Mouse (Mus musculus): ENCODE data around the gene Klhdc7a. TPM values are rescaled to one million over a fixed set of nuclear protein-coding genes. Genes with fewer than 3 reads are reported as not detected.

Gene Klhdc7a
- polyA plus RNA-seq, 2 experiments = 0.20 to 0.39 TPM

- no peaks in the 10 kb centered on the region for H3K9me3 ChIP-seq (ENCODE audit: control insufficient read depth, low read length)
- no peaks in the 10 kb centered on the region for H3K27me3 ChIP-seq (ENCODE audit: control insufficient read depth, insufficient read depth, low read length)
- H3K4me3 ChIP-seq (ENCODE audit: insufficient read depth in 1 of 2, low read depth in 2 of 2, low read length in 2 of 2) = no peak overlapping the region
- DNase-seq (ENCODE audit: low read depth in 3 of 3, low spot score in 3 of 3) = no peak
- no peak overlapping the region for H3K9ac ChIP-seq (replicated peaks)
- 51% methylated on average over 3 of the region's 3 CpGs for WGBS (ENCODE audit: insufficient replicate concordance)
- ATAC-seq (ENCODE audit: insufficient read depth) = no peak
- H3K4me1 ChIP-seq (replicated peaks; ENCODE audit: control insufficient read depth in 2 of 2, insufficient read depth in 2 of 2, low read length in 1 of 2) = no peaks in the 10 kb centered on the region
- no peaks in the 10 kb centered on the region for H3K36me3 ChIP-seq (replicated peaks; ENCODE audit: control insufficient read depth, insufficient read depth, low read depth)
- H3K27ac ChIP-seq = no peak overlapping the region
- TF ChIP-seq CTCF (IDR thresholded peaks at IDR 0.05; ENCODE audit: low read depth) = no peak
- no peak for TF ChIP-seq EP300 (IDR thresholded peaks at IDR 0.05; ENCODE audit: low read depth)
- H3K4me2 ChIP-seq (ENCODE audit: low read depth) = no peak overlapping the region
These were observed 32.3 kb downstream of the Klhdc7a start for GRCm38 (mm10) chr4:139935557-139935956.

GRCm38 (mm10) chr4:139932970-139933801 is 34.6 kb downstream of the Klhdc7a start:
- no peak overlapping the region for H3K4me2 ChIP-seq (ENCODE audit: low read depth)
- H3K4me1 ChIP-seq (replicated peaks; ENCODE audit: control insufficient read depth in 2 of 2, insufficient read depth in 2 of 2, low read length in 1 of 2) = no peaks in the 10 kb centered on the region
- no peak overlapping the region for H3K27ac ChIP-seq
- ATAC-seq (ENCODE audit: insufficient read depth) (no peak), DNase-seq (ENCODE audit: low read depth in 3 of 3, low spot score in 3 of 3) (no peak)
- no peak overlapping the region for H3K4me3 ChIP-seq (ENCODE audit: insufficient read depth in 1 of 2, low read depth in 2 of 2, low read length in 2 of 2)
- WGBS (ENCODE audit: insufficient replicate concordance) = 58% methylated on average over 18 of the region's 18 CpGs
- no peaks in the 10 kb centered on the region for H3K27me3 ChIP-seq (ENCODE audit: control insufficient read depth, insufficient read depth, low read length)
- TF ChIP-seq CTCF (IDR thresholded peaks at IDR 0.05; ENCODE audit: low read depth) = no peak
- no peak for TF ChIP-seq EP300 (IDR thresholded peaks at IDR 0.05; ENCODE audit: low read depth)
- H3K9me3 ChIP-seq (ENCODE audit: control insufficient read depth, low read length) = no peaks in the 10 kb centered on the region
- H3K36me3 ChIP-seq (replicated peaks; ENCODE audit: control insufficient read depth, insufficient read depth, low read depth) = no peaks in the 10 kb centered on the region
- H3K9ac ChIP-seq (replicated peaks) = no peak overlapping the region

- TF ChIP-seq EP300 (IDR thresholded peaks at IDR 0.05; ENCODE audit: low read depth) (no peak), CTCF (IDR thresholded peaks at IDR 0.05; ENCODE audit: low read depth) (no peak)
- Histone ChIP-seq H3K27me3 (ENCODE audit: control insufficient read depth, insufficient read depth, low read length) (no peaks in the 10 kb centered on the region), H3K27ac (no peak overlapping the region), H3K4me2 (ENCODE audit: low read depth) (no peak overlapping the region), H3K9ac (replicated peaks) (no peak overlapping the region), H3K4me3 (ENCODE audit: insufficient read depth in 1 of 2, low read depth in 2 of 2, low read length in 2 of 2) (no peak overlapping the region), H3K36me3 (replicated peaks; ENCODE audit: control insufficient read depth, insufficient read depth, low read depth) (no peaks in the 10 kb centered on the region), H3K9me3 (ENCODE audit: control insufficient read depth, low read length) (no peaks in the 10 kb centered on the region), H3K4me1 (replicated peaks; ENCODE audit: control insufficient read depth in 2 of 2, insufficient read depth in 2 of 2, low read length in 1 of 2) (no peaks in the 10 kb centered on the region)
- DNase-seq (ENCODE audit: low read depth in 3 of 3, low spot score in 3 of 3) = no peak
- WGBS (ENCODE audit: insufficient replicate concordance) = 24% methylated on average over 12 of the region's 12 CpGs
- ATAC-seq (ENCODE audit: insufficient read depth) = no peak
These were observed 35.9 kb downstream of the Klhdc7a start for GRCm38 (mm10) chr4:139931790-139932510.

GRCm38 (mm10) chr4:139930885-139931284 is 36.9 kb downstream of the Klhdc7a start:
- 27% methylated on average over 7 of the region's 7 CpGs for WGBS (ENCODE audit: insufficient replicate concordance)
- Histone ChIP-seq H3K9me3 (ENCODE audit: control insufficient read depth, low read length) (no peaks in the 10 kb centered on the region), H3K4me1 (replicated peaks; ENCODE audit: control insufficient read depth in 2 of 2, insufficient read depth in 2 of 2, low read length in 1 of 2) (no peaks in the 10 kb centered on the region), H3K36me3 (replicated peaks; ENCODE audit: control insufficient read depth, insufficient read depth, low read depth) (no peaks in the 10 kb centered on the region), H3K27me3 (ENCODE audit: control insufficient read depth, insufficient read depth, low read length) (no peaks in the 10 kb centered on the region), H3K4me3 (ENCODE audit: insufficient read depth in 1 of 2, low read depth in 2 of 2, low read length in 2 of 2) (no peak overlapping the region), H3K4me2 (ENCODE audit: low read depth) (no peak overlapping the region), H3K27ac (no peak overlapping the region), H3K9ac (replicated peaks) (no peak overlapping the region)
- TF ChIP-seq CTCF (IDR thresholded peaks at IDR 0.05; ENCODE audit: low read depth) (no peak), EP300 (IDR thresholded peaks at IDR 0.05; ENCODE audit: low read depth) (no peak)
- no peak for DNase-seq (ENCODE audit: low read depth in 3 of 3, low spot score in 3 of 3)
- no peak for ATAC-seq (ENCODE audit: insufficient read depth)

DNA sequence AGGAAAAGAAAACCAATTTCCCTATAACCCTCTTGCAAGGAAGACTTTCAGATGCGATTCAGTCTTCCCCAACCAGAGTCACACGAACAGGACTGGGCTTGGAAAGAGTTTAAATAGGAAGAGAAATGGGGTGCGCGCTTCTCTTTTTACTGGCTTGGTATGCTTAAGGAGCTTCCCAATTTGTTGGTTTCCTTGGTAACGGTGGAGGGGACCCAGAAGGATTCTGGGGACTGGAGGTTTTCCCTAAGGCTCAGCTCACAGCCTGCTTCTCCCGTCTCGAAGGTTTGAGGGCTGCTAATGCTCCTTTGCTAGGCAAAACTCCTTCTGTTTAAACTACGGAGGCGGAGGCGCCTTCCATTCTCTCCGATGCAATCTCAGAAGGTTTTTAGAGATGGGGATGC is 41.7 kb downstream of the Klhdc7a start:
- no peak overlapping the region for H3K4me3 ChIP-seq (ENCODE audit: insufficient read depth in 1 of 2, low read depth in 2 of 2, low read length in 2 of 2)
- 12% methylated on average over 11 of the region's 11 CpGs for WGBS (ENCODE audit: insufficient replicate concordance)
- no peak for ATAC-seq (ENCODE audit: insufficient read depth)
- no peak overlapping the region for H3K9ac ChIP-seq (replicated peaks)
- no peak for TF ChIP-seq CTCF (IDR thresholded peaks at IDR 0.05; ENCODE audit: low read depth)
- no peak for TF ChIP-seq EP300 (IDR thresholded peaks at IDR 0.05; ENCODE audit: low read depth)
- H3K4me1 ChIP-seq (replicated peaks; ENCODE audit: control insufficient read depth in 2 of 2, insufficient read depth in 2 of 2, low read length in 1 of 2) = no peaks in the 10 kb centered on the region
- no peaks in the 10 kb centered on the region for H3K36me3 ChIP-seq (replicated peaks; ENCODE audit: control insufficient read depth, insufficient read depth, low read depth)
- peaks cover 3% of the 10 kb centered on the region; the same call in 1 of the 2 replicates for H3K27me3 ChIP-seq (ENCODE audit: control insufficient read depth, insufficient read depth, low read length)
- no peak for DNase-seq (ENCODE audit: low read depth in 3 of 3, low spot score in 3 of 3)
- H3K4me2 ChIP-seq (ENCODE audit: low read depth) = no peak overlapping the region
- H3K27ac ChIP-seq = no peak overlapping the region
- no peaks in the 10 kb centered on the region for H3K9me3 ChIP-seq (ENCODE audit: control insufficient read depth, low read length)
